Mouse (Mus musculus) B cell, adult 2 months (primary cell): Measurements from ENCODE around the gene Fhit.

Experiments
- DNase-seq, 2 experiments: peaks; one replicate each; pipeline ENCODE4 v3.0.0; 2022

The Fhit gene

GRCm38 (mm10) chr14:10096236-10096635, 1065.6 kb downstream of the Fhit start:
- DNase-seq: no peak

GRCm38 (mm10) chr14:10079062-10079461, 1082.8 kb downstream of the Fhit start:
- no peak for DNase-seq

GRCm38 (mm10) chr14:10049947-10050346, 1111.9 kb downstream of the Fhit start:
- DNase-seq: no peak

GRCm38 (mm10) chr14:10047123-10047783, 1114.6 kb downstream of the Fhit start:
- DNase-seq: no peak

GRCm38 (mm10) chr14:10046336-10047122, 1115.3 kb downstream of the Fhit start:
- no peak for DNase-seq

GRCm38 (mm10) chr14:10038021-10038420, 1123.8 kb downstream of the Fhit start:
- DNase-seq: no peak

GRCm38 (mm10) chr14:10036685-10037215, 1125.1 kb downstream of the Fhit start:
- DNase-seq: no peak

GRCm38 (mm10) chr14:10035682-10036081, 1126.2 kb downstream of the Fhit start:
- DNase-seq: no peak

GRCm38 (mm10) chr14:10035270-10035669, 1126.6 kb downstream of the Fhit start:
- no peak for DNase-seq

- no peak for DNase-seq
Measured at GRCm38 (mm10) chr14:10023382-10023781, 1138.5 kb downstream of the Fhit start.

GRCm38 (mm10) chr14:10022304-10022703, 1139.5 kb downstream of the Fhit start:
- DNase-seq: no peak

GRCm38 (mm10) chr14:10020400-10021140, 1141.3 kb downstream of the Fhit start:
- DNase-seq: no peak

GRCm38 (mm10) chr14:10013817-10014266, 1148.0 kb downstream of the Fhit start:
- DNase-seq: no peak

- DNase-seq: no peak
Measured at GRCm38 (mm10) chr14:10013003-10013816, 1148.6 kb downstream of the Fhit start.

- no peak for DNase-seq
Measured at GRCm38 (mm10) chr14:10006278-10006677, 1155.6 kb downstream of the Fhit start.

GRCm38 (mm10) chr14:10003847-10004246, 1158.0 kb downstream of the Fhit start:
- DNase-seq: no peak

GRCm38 (mm10) chr14:9990677-9991076, 1171.2 kb downstream of the Fhit start:
- no peak for DNase-seq

GRCm38 (mm10) chr14:9976934-9977510, 1184.8 kb downstream of the Fhit start:
- DNase-seq: no peak

GRCm38 (mm10) chr14:9974402-9974801, 1187.4 kb downstream of the Fhit start:
- no peak for DNase-seq

GRCm38 (mm10) chr14:9963853-9964252, 1198.0 kb downstream of the Fhit start:
- DNase-seq: no peak

GRCm38 (mm10) chr14:9960396-9960795, 1201.4 kb downstream of the Fhit start:
- no peak for DNase-seq

GRCm38 (mm10) chr14:9899494-9899893, 1262.3 kb downstream of the Fhit start:
- no peak for DNase-seq
